Mouse (Mus musculus): ENCODE measurements around the gene Card10. TPM values are rescaled to one million over a fixed set of nuclear protein-coding genes. Genes with fewer than 3 reads are reported as not detected.
"Not testable (repeated sequence)": the region's sequence is repeated elsewhere in the genome, so short reads cannot be mapped to it uniquely, and the experiment has no call there.

Gene Card10
- polyA plus RNA-seq (2016; fragmentation: Nextera tagmentation; extraction: Ambion mirVana) = 6.1 and 7.5 TPM in 2 replicates

GRCm38 (mm10) chr15:78802776-78803391 is at the start of gene Card10:
Card10 (minus strand) TSS chr15:78803042.
- H3K4me2 ChIP-seq = peak within 1 kb of the TSS; percentile 81
- peak within 1 kb of the TSS; percentile 67 for H3K9ac ChIP-seq
- H3K4me3 ChIP-seq = peak within 1 kb of the TSS; percentile 55
- no peaks in the 10 kb centered on the region for H3K9me3 ChIP-seq (replicated peaks)
- H3K27ac ChIP-seq (ENCODE audit: poor library complexity, severe bottlenecking) = peak within 1 kb of the TSS; percentile 58
- H3K4me1 ChIP-seq (replicated peaks) = peaks cover 35% of the 10 kb centered on the region
- H3K36me3 ChIP-seq = no peaks in the 10 kb centered on the region
- peak; percentile 61 for ATAC-seq (ENCODE audit: insufficient number of reproducible peaks, low FRiP score)
- under 1% methylated on average over 59 of the region's 70 CpGs for WGBS
- H3K27me3 ChIP-seq (replicated peaks) = peaks cover 38% of the 10 kb centered on the region

- 0 out of 2 replicates have a peak overlapping the region, but pooled peaks have one; percentile 5 for H3K9ac ChIP-seq
- H3K4me1 ChIP-seq (replicated peaks) = peaks cover 37% of the 10 kb centered on the region
- WGBS = 4% methylated on average over 13 of the region's 13 CpGs
- no peak overlapping the region for H3K4me3 ChIP-seq
- no peaks in the 10 kb centered on the region for H3K9me3 ChIP-seq (replicated peaks)
- 0 out of 2 replicates have a peak, but pooled peaks cover 6% of the 10 kb centered on the region for H3K27me3 ChIP-seq (replicated peaks)
- peak overlapping the region; percentile 45 for H3K4me2 ChIP-seq
- H3K27ac ChIP-seq (ENCODE audit: poor library complexity, severe bottlenecking) = no peak overlapping the region
- peak; percentile 60 for ATAC-seq (ENCODE audit: insufficient number of reproducible peaks, low FRiP score)
- peaks cover 30% of the 10 kb centered on the region for H3K36me3 ChIP-seq
These were observed 48.8 kb upstream of the Card10 start for GRCm38 (mm10) chr15:78851505-78852153.

- H3K27me3 ChIP-seq (replicated peaks) = 0 out of 2 replicates have a peak, but pooled peaks cover under 1% of the 10 kb centered on the region
- 0 out of 2 replicates have a peak overlapping the region, but pooled peaks have one; percentile 10 for H3K9ac ChIP-seq
- WGBS = 46% methylated on average over 6 of the region's 6 CpGs
- H3K27ac ChIP-seq (ENCODE audit: poor library complexity, severe bottlenecking) = peak overlapping the region; percentile 4; the same call in 1 of the 2 replicates
- peak; percentile 22; the same call in 1 of the 2 replicates for ATAC-seq (ENCODE audit: insufficient number of reproducible peaks, low FRiP score)
- no peak overlapping the region for H3K4me3 ChIP-seq
- H3K9me3 ChIP-seq (replicated peaks) = no peaks in the 10 kb centered on the region
- no peak overlapping the region for H3K4me2 ChIP-seq
- H3K4me1 ChIP-seq (replicated peaks) = peaks cover 43% of the 10 kb centered on the region
- peaks cover 30% of the 10 kb centered on the region for H3K36me3 ChIP-seq
These were observed 48.1 kb upstream of the Card10 start for GRCm38 (mm10) chr15:78850944-78851343.

GRCm38 (mm10) chr15:78850059-78850824 is 47.4 kb upstream of the Card10 start:
- no peak overlapping the region for H3K4me3 ChIP-seq
- H3K27ac ChIP-seq (ENCODE audit: poor library complexity, severe bottlenecking) = no peak overlapping the region
- peaks cover 50% of the 10 kb centered on the region for H3K4me1 ChIP-seq (replicated peaks)
- peaks cover 30% of the 10 kb centered on the region for H3K36me3 ChIP-seq
- ATAC-seq (ENCODE audit: insufficient number of reproducible peaks, low FRiP score) = no peak
- no peaks in the 10 kb centered on the region for H3K27me3 ChIP-seq (replicated peaks)
- H3K9me3 ChIP-seq (replicated peaks) = no peaks in the 10 kb centered on the region
- no peak overlapping the region for H3K9ac ChIP-seq
- WGBS = 59% methylated on average over 15 of the region's 15 CpGs
- no peak overlapping the region for H3K4me2 ChIP-seq

GRCm38 (mm10) chr15:78849485-78849884 is 46.6 kb upstream of the Card10 start:
- WGBS = 85% methylated on average over 12 of the region's 12 CpGs
- no peaks in the 10 kb centered on the region for H3K9me3 ChIP-seq (replicated peaks)
- H3K4me1 ChIP-seq (replicated peaks) = peaks cover 56% of the 10 kb centered on the region
- ATAC-seq (ENCODE audit: insufficient number of reproducible peaks, low FRiP score) = no peak
- 0 out of 2 replicates have a peak overlapping the region, but pooled peaks have one; percentile 27 for H3K9ac ChIP-seq
- H3K27me3 ChIP-seq (replicated peaks) = no peaks in the 10 kb centered on the region
- H3K36me3 ChIP-seq = peaks cover 30% of the 10 kb centered on the region
- H3K27ac ChIP-seq (ENCODE audit: poor library complexity, severe bottlenecking) = no peak overlapping the region
- no peak overlapping the region for H3K4me2 ChIP-seq
- H3K4me3 ChIP-seq = no peak overlapping the region

GRCm38 (mm10) chr15:78848467-78848866 is 45.6 kb upstream of the Card10 start:
- 33% methylated on average over 5 of the region's 5 CpGs for WGBS

GRCm38 (mm10) chr15:78846805-78847204 is 44.0 kb upstream of the Card10 start:
- H3K9ac ChIP-seq = 0 out of 2 replicates have a peak overlapping the region, but pooled peaks have one; percentile 37
- not testable (repeated sequence) for H3K27me3 ChIP-seq (replicated peaks); H3K4me2 ChIP-seq; H3K4me3 ChIP-seq; H3K9me3 ChIP-seq (replicated peaks); ATAC-seq (ENCODE audit: insufficient number of reproducible peaks, low FRiP score); H3K27ac ChIP-seq (ENCODE audit: poor library complexity, severe bottlenecking)
- peaks cover 70% of the 10 kb centered on the region for H3K4me1 ChIP-seq (replicated peaks)
- WGBS = 74% methylated on average over 7 of the region's 7 CpGs
- H3K36me3 ChIP-seq = peaks cover 30% of the 10 kb centered on the region

More at GRCm38 (mm10) chr15:78848467-78848866, 45.6 kb upstream of the Card10 start:
- no peak for ATAC-seq (ENCODE audit: insufficient number of reproducible peaks, low FRiP score)
- Histone ChIP-seq H3K4me2 (no peak overlapping the region), H3K9ac (no peak overlapping the region), H3K27me3 (replicated peaks) (no peaks in the 10 kb centered on the region), H3K4me1 (replicated peaks) (peaks cover 66% of the 10 kb centered on the region), H3K4me3 (no peak overlapping the region), H3K9me3 (replicated peaks) (no peaks in the 10 kb centered on the region), H3K36me3 (peaks cover 30% of the 10 kb centered on the region), H3K27ac (ENCODE audit: poor library complexity, severe bottlenecking) (no peak overlapping the region)

- H3K9ac ChIP-seq = 0 out of 2 replicates have a peak overlapping the region, but pooled peaks have one; percentile 37
- peak overlapping the region; percentile 79 for H3K4me2 ChIP-seq
- H3K27me3 ChIP-seq (replicated peaks) = 0 out of 2 replicates have a peak, but pooled peaks cover under 1% of the 10 kb centered on the region
- no peak overlapping the region for H3K27ac ChIP-seq (ENCODE audit: poor library complexity, severe bottlenecking)
- WGBS = 79% methylated on average over 8 of the region's 8 CpGs
- no peak for ATAC-seq (ENCODE audit: insufficient number of reproducible peaks, low FRiP score)
- H3K9me3 ChIP-seq (replicated peaks) = no peaks in the 10 kb centered on the region
- H3K4me1 ChIP-seq (replicated peaks) = peaks cover 70% of the 10 kb centered on the region
- H3K4me3 ChIP-seq = no peak overlapping the region
- H3K36me3 ChIP-seq = peaks cover 30% of the 10 kb centered on the region
These were observed 43.5 kb upstream of the Card10 start for GRCm38 (mm10) chr15:78846352-78846751.

GRCm38 (mm10) chr15:78845867-78846266 is 43.0 kb upstream of the Card10 start:
- Histone ChIP-seq H3K27me3 (replicated peaks) (0 out of 2 replicates have a peak, but pooled peaks cover 5% of the 10 kb centered on the region), H3K4me2 (peak overlapping the region; percentile 79), H3K4me3 (peak overlapping the region; percentile 15), H3K9me3 (replicated peaks) (no peaks in the 10 kb centered on the region), H3K36me3 (peaks cover 30% of the 10 kb centered on the region), H3K4me1 (replicated peaks) (peaks cover 70% of the 10 kb centered on the region), H3K9ac (peak overlapping the region; percentile 37; the same call in 1 of the 2 replicates), H3K27ac (ENCODE audit: poor library complexity, severe bottlenecking) (peak overlapping the region; percentile 93; the same call in 1 of the 2 replicates)
- ATAC-seq (ENCODE audit: insufficient number of reproducible peaks, low FRiP score) = no peak
- 70% methylated on average over 8 of the region's 8 CpGs for WGBS

- no peaks in the 10 kb centered on the region for H3K9me3 ChIP-seq (replicated peaks)
- WGBS = 24% methylated on average over 11 of the region's 11 CpGs
- H3K4me2 ChIP-seq = peak overlapping the region; percentile 79
- H3K27ac ChIP-seq (ENCODE audit: poor library complexity, severe bottlenecking) = peak overlapping the region; percentile 93
- no peak for ATAC-seq (ENCODE audit: insufficient number of reproducible peaks, low FRiP score)
- 0 out of 2 replicates have a peak, but pooled peaks cover 7% of the 10 kb centered on the region for H3K27me3 ChIP-seq (replicated peaks)
- peaks cover 70% of the 10 kb centered on the region for H3K4me1 ChIP-seq (replicated peaks)
- H3K36me3 ChIP-seq = peaks cover 30% of the 10 kb centered on the region
- H3K9ac ChIP-seq = peak overlapping the region; percentile 37
- peak overlapping the region; percentile 15 for H3K4me3 ChIP-seq
These were observed 42.5 kb upstream of the Card10 start for GRCm38 (mm10) chr15:78845321-78845720.
